20 mouse cellular contexts compared by ENCODE assay signal in the genomic region with DNA sequence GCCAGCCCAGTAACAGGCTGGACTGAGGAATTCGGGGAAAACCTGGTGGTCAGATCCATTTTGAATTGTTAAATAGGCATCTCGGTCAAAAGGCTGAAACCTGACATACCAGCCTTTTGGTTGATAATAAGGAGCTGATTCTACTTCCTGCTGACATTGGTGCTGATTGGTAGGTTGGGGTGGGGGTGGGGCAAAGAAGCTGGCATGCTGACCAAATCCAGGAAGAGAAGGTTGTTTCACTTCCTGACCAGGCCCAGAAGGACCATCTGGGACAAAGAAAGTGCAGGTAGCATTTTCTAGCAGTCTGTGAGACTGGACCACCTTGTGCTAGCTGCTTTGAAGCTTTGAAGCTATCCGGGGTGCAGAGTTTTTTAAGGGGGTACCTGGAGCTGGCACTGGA. TPM values are rescaled to one million over a fixed set of nuclear protein-coding genes. Genes with fewer than 3 reads are reported as not detected.
DNase-seq lines count a peak whose midpoint lies in the region; TF ChIP-seq lines count a peak whose summit lies in the region.
"Had no signal": no experiment of that assay in that cellular context is flagged by ENCODE, and none has a peak within 500 bp of the region (broad histone marks: within the 10 kb centered on the region; RNA-seq: fewer than 3 reads in every experiment).

No protein-coding gene starts in this region.

- H3K9me3 ChIP-seq in megakaryocyte, embryonic 14.5 days, result no peaks in the 10 kb centered on the region
- H3K9me3 ChIP-seq: forebrain, embryonic 15.5 days; heart, embryonic 15.5 days; hindbrain, embryonic 15.5 days; midbrain, embryonic 10.5 days had no signal

- WGBS in lung, adult 2 months, result 82% methylated on average over 3 of the region's 3 CpGs

- TF ChIP-seq CTCF in bone marrow macrophage, adult 2 months (IDR thresholded peaks at IDR 0.05; ENCODE audit: low read depth, low read length), result no peak
- no peak for TF ChIP-seq CTCF in lung, adult 2 months (IDR thresholded peaks at IDR 0.05; ENCODE audit: insufficient read depth, low read length)

- H3K4me1 ChIP-seq in bone marrow macrophage, adult 2 months (ENCODE audit: control insufficient read depth, insufficient read depth, low read length), result peaks cover 24% of the 10 kb centered on the region
- H3K4me1 ChIP-seq in megakaryocyte, embryonic 14.5 days, result peaks cover 81% of the 10 kb centered on the region
- peaks cover 5% of the 10 kb centered on the region for H3K4me1 ChIP-seq in lung, adult 2 months (ENCODE audit: control insufficient read depth, insufficient read depth, low read length)
- H3K4me1 ChIP-seq: forebrain, embryonic 15.5 days; heart, embryonic 15.5 days; hindbrain, embryonic 15.5 days had no signal

- peak overlapping the region; percentile 3; the same call in 1 of the 2 replicates for H3K27ac ChIP-seq in bone marrow macrophage, adult 2 months (ENCODE audit: insufficient read depth, low read depth, low read length)
- H3K27ac ChIP-seq: forebrain, embryonic 15.5 days; heart, embryonic 15.5 days; hindbrain, embryonic 15.5 days; layer of hippocampus, adult 2 months; midbrain, embryonic 10.5 days had no signal

- no peaks in the 10 kb centered on the region for H3K27me3 ChIP-seq in megakaryocyte, embryonic 14.5 days (replicated peaks)
- H3K27me3 ChIP-seq: forebrain, embryonic 15.5 days; heart, embryonic 15.5 days; hindbrain, embryonic 15.5 days had no signal

- no peak for TF ChIP-seq POLR2A in bone marrow macrophage, adult 2 months (IDR thresholded peaks at IDR 0.05; ENCODE audit: borderline replicate concordance, low read depth, low read length)
- TF ChIP-seq POLR2A in lung, adult 2 months (IDR thresholded peaks at IDR 0.05; ENCODE audit: borderline replicate concordance, extremely low read depth, low read depth, low read length), result no peak

- peaks cover 70% of the 10 kb centered on the region for H3K36me3 ChIP-seq in megakaryocyte, embryonic 14.5 days (replicated peaks; ENCODE audit: low read length)
- H3K36me3 ChIP-seq: forebrain, embryonic 15.5 days; heart, embryonic 15.5 days; hindbrain, embryonic 15.5 days; midbrain, embryonic 10.5 days had no signal

- H3K4me3 ChIP-seq in bone marrow macrophage, adult 2 months (ENCODE audit: insufficient read depth, low read length), result peak overlapping the region; percentile 9; the same call in 1 of the 2 replicates
- peak overlapping the region; percentile 72 for H3K4me3 ChIP-seq in megakaryocyte, embryonic 14.5 days (replicated peaks)
- no peak overlapping the region for H3K4me3 ChIP-seq in lung, adult 2 months (replicated peaks; ENCODE audit: extremely low read depth, low read depth, low read length)
- H3K4me3 ChIP-seq: forebrain, embryonic 15.5 days; heart, embryonic 15.5 days; hindbrain, embryonic 15.5 days; layer of hippocampus, adult 2 months; midbrain, embryonic 10.5 days had no signal

- peak; percentile 25 for DNase-seq in 3134 (ENCODE audit: extremely low read depth, insufficient read length, low spot score)
- DNase-seq in CD4-positive helper T cell, adult 2 months (ENCODE audit: low read depth, low spot score), result peak; percentile 71
- DNase-seq in lung, adult 2 months, result no peak
- no peak for DNase-seq in spleen, postnatal 4 days (ENCODE audit: low spot score in 2 of 2)
- DNase-seq in adrenal gland, postnatal 10 days, result no peak
- DNase-seq: cerebellum, postnatal 36 days; gastrocnemius, postnatal 25 days; kidney, adult 8-10 months; lung, adult 18-20 months; thymus, postnatal 36 days had no signal

RNA-seq across cellular contexts. Expression of gene Olfr1396, which starts 14.3 kb away (rescaled TPM):
- not detected in 2 replicates for polyA plus RNA-seq in bone marrow macrophage, adult 2 months (2012; ENCODE audit: insufficient read depth, insufficient read length, missing spikeins)
- polyA plus RNA-seq in megakaryocyte, embryonic 14.5 days (2012; ENCODE audit: insufficient read depth, low replicate concordance), result not detected in 2 replicates
- polyA plus RNA-seq in lung, adult 2 months (2012; rRNA removed), result 0.17 and 0.26 TPM in 2 replicates
- total RNA-seq in adrenal gland, postnatal 10 days (2021), result under 1 TPM; 0.27 to 0.45 TPM
- total RNA-seq: gastrocnemius, postnatal 25 days; layer of hippocampus, adult 2 months; left cerebral cortex, postnatal 14 days had no signal
- polyA plus RNA-seq: forebrain, embryonic 15.5 days; hindbrain, embryonic 15.5 days; midbrain, embryonic 10.5 days; neural tube, embryonic 11.5 days had no signal

RNA-seq across cellular contexts. Expression of gene Ifi47, which starts 24.0 kb away (rescaled TPM):
- 49.2 and 51.9 TPM in 2 replicates for polyA plus RNA-seq in bone marrow macrophage, adult 2 months (2012; ENCODE audit: insufficient read depth, insufficient read length, missing spikeins)
- polyA plus RNA-seq in megakaryocyte, embryonic 14.5 days (2012; ENCODE audit: insufficient read depth, low replicate concordance), result 6.0 and 6.4 TPM in 2 replicates
- 7.4 and 12.7 TPM in 2 replicates for polyA plus RNA-seq in lung, adult 2 months (2012; rRNA removed)
- total RNA-seq in adrenal gland, postnatal 10 days (2021), result 1 to 10 TPM; 5.2 to 5.7 TPM

RNA-seq across cellular contexts. Expression of gene Tgtp2, which starts 36.4 kb away (rescaled TPM):
- 11.8 and 21.4 TPM in 2 replicates for polyA plus RNA-seq in bone marrow macrophage, adult 2 months (2012; ENCODE audit: insufficient read depth, insufficient read length, missing spikeins)
- polyA plus RNA-seq in megakaryocyte, embryonic 14.5 days (2012; ENCODE audit: insufficient read depth, low replicate concordance), result 0.45 TPM in 1 of 2 replicates, not detected in the other
- 10.5 and 17.6 TPM in 2 replicates for polyA plus RNA-seq in lung, adult 2 months (2012; rRNA removed)
- 1 to 10 TPM; 1.2 to 1.3 TPM for total RNA-seq in adrenal gland, postnatal 10 days (2021)
- polyA plus RNA-seq: forebrain, embryonic 15.5 days; hindbrain, embryonic 15.5 days; midbrain, embryonic 10.5 days; neural tube, embryonic 11.5 days had no signal

RNA-seq across cellular contexts. Expression of gene Olfr1395, which starts 41.7 kb away (rescaled TPM):
- polyA plus RNA-seq in bone marrow macrophage, adult 2 months (2012; ENCODE audit: insufficient read depth, insufficient read length, missing spikeins), result not detected in 2 replicates
- not detected in 2 replicates for polyA plus RNA-seq in megakaryocyte, embryonic 14.5 days (2012; ENCODE audit: insufficient read depth, low replicate concordance)
- polyA plus RNA-seq in lung, adult 2 months (2012; rRNA removed), result not detected in 2 replicates
- not detected for total RNA-seq in adrenal gland, postnatal 10 days (2021)
- total RNA-seq: adrenal gland, adult 18-20 months; gastrocnemius, postnatal 25 days; layer of hippocampus, adult 2 months; left cerebral cortex, postnatal 14 days had no signal
- polyA plus RNA-seq: forebrain, embryonic 15.5 days; heart, embryonic 15.5 days; hindbrain, embryonic 15.5 days; midbrain, embryonic 10.5 days; neural tube, embryonic 11.5 days had no signal

RNA-seq across cellular contexts. Expression of gene 9930111J21Rik2, which starts 49.4 kb away (rescaled TPM):
- 72.7 and 91.8 TPM in 2 replicates for polyA plus RNA-seq in bone marrow macrophage, adult 2 months (2012; ENCODE audit: insufficient read depth, insufficient read length, missing spikeins)
- polyA plus RNA-seq in megakaryocyte, embryonic 14.5 days (2012; ENCODE audit: insufficient read depth, low replicate concordance), result 0.57 TPM in 1 of 2 replicates, not detected in the other
- polyA plus RNA-seq in lung, adult 2 months (2012; rRNA removed), result 3.6 and 5.3 TPM in 2 replicates
- 1 to 10 TPM; 3.2 TPM for total RNA-seq in adrenal gland, postnatal 10 days (2021)

Comparison
In these comparisons a context has a peak if more than half of its experiments do, and no peak if none do; other contexts are left out.
1. DNase-seq: peak in 3134 (single experiment) and CD4-positive helper T cell, adult 2 months (single experiment); none in lung, adult 2 months (single experiment), spleen, postnatal 4 days (0 of 2) and adrenal gland, postnatal 10 days (single experiment).